Mouse (Mus musculus) stomach, postnatal 0 days (tissue): ENCODE data around the gene Akap6. TPM values are rescaled to one million over a fixed set of nuclear protein-coding genes. Genes with fewer than 3 reads are reported as not detected.

Experiments
- ATAC-seq: fragments of 200-750 bp; cut with Nextera tagmentation; 2 replicates; pipeline ENCODE4 v1.8.0; 2017; ENCODE audit not compliant: low FRiP score, low TSS enrichment
- DNase-seq: peaks from one replicate; pipeline ENCODE4 v3.0.0-alpha.2; 2016; ENCODE audit warnings: low spot score
- H3K27ac ChIP-seq: fragments of 300-500 bp; sonication (generic); replicated peaks from 2 replicates; pipeline ENCODE4 v1.5.1; 2014; ENCODE audit warnings: mild to moderate bottlenecking, control low read depth
- H3K27me3 ChIP-seq: fragments of 300-500 bp; sonication (generic); 2 replicates; pipeline ENCODE4 v1.6.1; 2014; ENCODE audit warnings: low read length; ENCODE audit not compliant: control insufficient read depth, insufficient read depth
- H3K36me3 ChIP-seq: fragments of 300-500 bp; sonication (generic); 2 replicates; pipeline ENCODE4 v1.6.1; 2014; ENCODE audit warnings: low read length, mixed read lengths; ENCODE audit not compliant: control insufficient read depth, insufficient read depth
- H3K4me1 ChIP-seq: fragments of 300-500 bp; sonication (generic); replicated peaks from 2 replicates; pipeline ENCODE4 v1.6.1; 2014; ENCODE audit warnings: antibody characterized with exemption; ENCODE audit not compliant: control insufficient read depth, insufficient read depth
- H3K4me2 ChIP-seq: fragments of 300-500 bp; sonication (generic); replicated peaks from 2 replicates; pipeline ENCODE4 v1.6.1; 2014; ENCODE audit warnings: low read depth, mild to moderate bottlenecking, control low read depth, moderate library complexity
- H3K4me3 ChIP-seq: fragments of 300-500 bp; sonication (generic); 2 replicates; pipeline ENCODE4 v1.5.1; 2014; ENCODE audit warnings: low read depth, low read length, control low read depth
- H3K9ac ChIP-seq: fragments of 300-500 bp; sonication (generic); 2 replicates; pipeline ENCODE4 v1.6.1; 2014; ENCODE audit warnings: mild to moderate bottlenecking, low read length, control low read depth, mixed read lengths
- H3K9me3 ChIP-seq: fragments of 300-500 bp; sonication (generic); 2 replicates; pipeline ENCODE4 v1.6.1; 2016; ENCODE audit warnings: low read length; ENCODE audit not compliant: control insufficient read depth
- CTCF ChIP-seq: IDR thresholded peaks from 2 replicates; pipeline ENCODE4 v1.5.1; 2016; ENCODE audit warnings: antibody characterized with exemption, low read depth, mild to moderate bottlenecking, moderate library complexity
- EP300 ChIP-seq: optimal IDR thresholded peaks from 2 replicates; pipeline ENCODE3; 2016; ENCODE audit warnings: antibody characterized with exemption
- WGBS: fragments of 180-500 bp; shearing (Covaris S2); extraction: QIAGEN DNeasy Blood & Tissue Kit; methylation state at CpG from one replicate; pipeline ENCODE4 v1.1.7; 2014; 5-methylcytosine and 5-hydroxymethylcytosine counted together
- polyA plus RNA-seq: library from polyadenylated mRNA; unstranded; fragments of >200 nt; fragmentation: Nextera tagmentation; extraction: Ambion mirVana; gene quantifications from 2 replicates; pipeline ENCODE4 v1.2.1, GENCODE M21; 2015

Gene Akap6
- polyA plus RNA-seq, 1 experiment from 2014 or later, result 0.76 TPM

DNA sequence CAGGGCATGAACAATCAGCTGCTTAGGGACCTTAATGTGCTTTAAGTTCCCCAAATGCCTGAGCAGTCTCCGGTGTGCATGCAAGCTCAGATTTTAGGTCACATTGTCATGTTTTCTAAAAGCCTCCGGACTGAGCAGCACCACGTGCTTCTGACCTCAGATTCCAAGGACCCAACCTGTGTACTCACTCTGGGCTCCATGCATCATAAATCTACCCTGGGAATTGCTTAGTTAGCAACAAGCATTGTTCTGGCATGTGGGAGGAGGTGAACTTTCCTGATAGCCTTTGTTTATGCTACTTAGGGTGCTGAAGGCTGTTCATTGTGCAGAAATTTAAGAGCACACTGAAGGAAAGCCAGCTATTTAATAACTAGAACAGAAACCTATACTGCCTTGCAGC, 313.2 kb downstream of the Akap6 start:
- Histone ChIP-seq H3K36me3 (no peaks in the 10 kb centered on the region), H3K9ac (no peak overlapping the region), H3K9me3 (no peaks in the 10 kb centered on the region), H3K27ac (no peak overlapping the region), H3K4me3 (no peak overlapping the region), H3K4me1 (no peaks in the 10 kb centered on the region), H3K4me2 (no peak overlapping the region), H3K27me3 (no peaks in the 10 kb centered on the region)
- 20% methylated on average over 3 of the region's 3 CpGs for WGBS
- no peak for ATAC-seq
- no peak for DNase-seq
- TF ChIP-seq CTCF (no peak), EP300 (no peak)

DNA sequence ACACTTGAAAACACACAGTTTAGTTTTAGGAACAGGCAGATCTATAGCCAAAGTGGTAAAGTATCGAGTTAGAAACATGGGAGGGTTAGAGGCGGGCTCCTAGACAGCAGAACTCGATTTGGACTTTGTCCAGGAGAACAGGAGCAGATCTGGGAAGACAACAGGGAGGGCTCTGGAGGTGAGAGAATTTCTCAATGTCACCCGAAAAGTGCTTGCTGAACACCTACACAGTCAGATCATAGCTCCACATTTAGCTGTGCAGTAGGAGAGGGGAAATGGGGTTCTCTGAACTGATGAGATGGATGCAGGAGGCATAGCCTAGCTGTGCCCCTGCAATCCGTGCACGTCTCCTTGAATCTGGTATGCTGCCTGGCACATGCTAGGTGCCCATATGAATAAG, 315.4 kb downstream of the Akap6 start:
- no peaks in the 10 kb centered on the region for H3K36me3 ChIP-seq
- H3K4me1 ChIP-seq, result no peaks in the 10 kb centered on the region
- no peak overlapping the region for H3K9ac ChIP-seq
- no peaks in the 10 kb centered on the region for H3K27me3 ChIP-seq
- ATAC-seq (no peak), DNase-seq (no peak)
- WGBS, result 81% methylated on average over 6 of the region's 6 CpGs
- no peak for TF ChIP-seq CTCF
- TF ChIP-seq EP300, result no peak
- no peaks in the 10 kb centered on the region for H3K9me3 ChIP-seq
- no peak overlapping the region for H3K27ac ChIP-seq
- H3K4me3 ChIP-seq, result no peak overlapping the region
- no peak overlapping the region for H3K4me2 ChIP-seq

DNA sequence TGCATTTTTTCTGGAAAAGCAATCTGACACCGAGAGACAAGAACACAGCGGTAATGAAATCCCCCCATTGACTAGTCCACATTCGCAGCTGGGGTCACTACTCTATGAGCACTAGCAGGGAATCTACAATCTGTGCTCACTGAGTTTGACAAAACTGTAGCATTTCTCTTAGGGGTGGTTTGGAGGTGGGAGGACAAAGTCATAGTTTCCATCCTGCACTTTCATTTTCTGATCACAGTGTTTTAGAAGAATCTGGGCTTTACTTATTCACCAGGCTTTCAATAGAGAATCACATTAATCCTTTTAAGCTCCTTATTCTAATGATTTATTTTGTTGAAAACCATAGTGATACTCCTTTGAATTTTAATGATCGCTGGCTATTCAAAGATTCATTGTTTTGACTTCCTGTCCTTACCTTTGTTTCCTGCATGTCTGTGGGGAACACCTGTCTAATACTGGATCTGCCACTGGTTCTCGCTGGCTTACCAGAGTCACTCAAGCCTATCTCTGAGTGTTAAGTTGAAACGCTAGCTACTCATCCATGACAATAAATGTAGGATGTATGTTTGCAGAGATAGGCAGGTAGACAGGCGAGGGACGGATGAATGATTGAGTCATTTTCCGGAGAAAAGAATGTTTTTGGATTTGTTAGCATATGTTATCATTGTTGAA, 325.5 kb downstream of the Akap6 start:
- Histone ChIP-seq H3K27ac (no peak overlapping the region), H3K4me2 (no peak overlapping the region), H3K4me3 (no peak overlapping the region), H3K9me3 (no peaks in the 10 kb centered on the region), H3K27me3 (no peaks in the 10 kb centered on the region), H3K9ac (no peak overlapping the region), H3K4me1 (no peaks in the 10 kb centered on the region), H3K36me3 (no peaks in the 10 kb centered on the region)
- ATAC-seq, result no peak
- TF ChIP-seq CTCF, result no peak
- no peak for TF ChIP-seq EP300
- WGBS, result 69% methylated on average over 9 of the region's 9 CpGs
- no peak for DNase-seq

- ATAC-seq, result no peak
- WGBS, result 68% methylated on average over 4 of the region's 4 CpGs
- Histone ChIP-seq H3K9me3 (no peaks in the 10 kb centered on the region), H3K27ac (no peak overlapping the region), H3K4me1 (no peaks in the 10 kb centered on the region), H3K36me3 (no peaks in the 10 kb centered on the region), H3K27me3 (no peaks in the 10 kb centered on the region), H3K4me3 (no peak overlapping the region), H3K4me2 (no peak overlapping the region), H3K9ac (no peak overlapping the region)
- TF ChIP-seq EP300 (no peak), CTCF (no peak)
- DNase-seq, result no peak
Measured at GRCm38 (mm10) chr12:53027308-53027707, 328.1 kb downstream of the Akap6 start.

- Histone ChIP-seq H3K9ac (no peak overlapping the region), H3K4me2 (no peak overlapping the region), H3K4me1 (peaks cover 3% of the 10 kb centered on the region; the same call in 1 of the 2 replicates), H3K36me3 (no peaks in the 10 kb centered on the region), H3K4me3 (no peak overlapping the region), H3K27me3 (no peaks in the 10 kb centered on the region), H3K9me3 (no peaks in the 10 kb centered on the region), H3K27ac (no peak overlapping the region)
- ATAC-seq, result no peak
- TF ChIP-seq EP300 (no peak), CTCF (no peak)
- 58% methylated on average over 5 of the region's 5 CpGs for WGBS
- no peak for DNase-seq
Measured at GRCm38 (mm10) chr12:53028926-53029325, 329.7 kb downstream of the Akap6 start.

DNA sequence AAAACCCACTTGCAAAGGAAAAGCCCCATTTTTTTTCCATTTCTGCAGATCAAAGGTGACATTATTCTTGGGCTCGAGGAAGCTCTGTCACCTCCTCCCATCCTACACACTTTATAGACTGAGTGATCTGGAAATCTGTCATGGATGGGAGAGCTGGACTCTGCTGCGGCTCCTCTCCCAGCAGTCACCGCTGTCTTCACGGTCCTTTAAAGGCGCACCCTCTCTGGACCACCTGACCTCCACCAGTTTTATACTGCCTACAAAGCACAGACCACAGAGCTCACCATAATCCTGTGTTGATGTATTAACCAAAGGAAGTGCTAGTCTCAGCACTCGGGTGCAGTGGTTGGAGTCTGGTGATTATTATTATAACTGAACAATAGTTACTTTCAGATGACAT, 330.7 kb downstream of the Akap6 start:
- no peaks in the 10 kb centered on the region for H3K36me3 ChIP-seq
- H3K4me3 ChIP-seq, result no peak overlapping the region
- ATAC-seq (no peak), DNase-seq (no peak)
- no peak overlapping the region for H3K9ac ChIP-seq
- H3K27me3 ChIP-seq, result no peaks in the 10 kb centered on the region
- H3K9me3 ChIP-seq, result no peaks in the 10 kb centered on the region
- TF ChIP-seq EP300, result no peak
- TF ChIP-seq CTCF, result no peak
- no peak overlapping the region for H3K27ac ChIP-seq
- WGBS, result 68% methylated on average over 6 of the region's 6 CpGs
- H3K4me1 ChIP-seq, result peaks cover 3% of the 10 kb centered on the region; the same call in 1 of the 2 replicates
- H3K4me2 ChIP-seq, result no peak overlapping the region
